ENCODE assay signal across 8 mouse cellular contexts in the genomic region with DNA sequence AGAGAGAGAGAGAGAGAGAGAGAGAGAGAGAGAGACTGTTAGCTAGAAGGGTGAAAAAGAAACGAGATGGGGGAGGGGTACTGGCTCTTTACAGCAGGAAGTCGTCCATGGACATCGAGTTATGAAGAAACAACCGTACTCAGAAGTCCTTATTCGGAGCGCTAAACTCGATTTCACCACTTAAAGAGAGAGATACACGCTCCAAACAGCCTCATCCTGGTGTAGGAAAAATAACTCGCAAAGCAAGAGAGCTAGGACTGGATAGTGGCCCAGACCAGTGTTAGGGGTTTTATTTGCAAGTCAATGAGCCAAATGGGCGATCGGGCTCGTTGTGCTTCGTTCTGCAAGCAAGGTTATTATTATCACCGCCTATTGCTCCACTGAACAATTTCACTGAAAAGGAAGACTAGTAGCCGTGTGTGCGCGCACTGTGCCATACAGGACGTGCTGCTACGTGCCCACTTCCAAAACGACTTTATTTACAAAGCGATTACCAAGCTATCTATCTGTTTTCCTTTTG. TPM values are rescaled to one million over a fixed set of nuclear protein-coding genes. Genes with fewer than 3 reads are reported as not detected.
DNase-seq lines count a peak whose midpoint lies in the region; ATAC-seq and TF ChIP-seq lines count a peak whose summit lies in the region.

No protein-coding gene starts in this region.

- no peak for TF ChIP-seq POLR2A in embryonic fibroblast, embryonic 13.5 days (IDR thresholded peaks at IDR 0.05; ENCODE audit: low read depth, low read length)

- peaks cover 7% of the 10 kb centered on the region; the same call in 1 of the 2 replicates for H3K4me1 ChIP-seq in embryonic fibroblast, embryonic 13.5 days (ENCODE audit: control insufficient read depth, insufficient read depth, low read length)
- H3K4me1 ChIP-seq in limb, embryonic 13.5 days = peaks cover 14% of the 10 kb centered on the region
- H3K4me1 ChIP-seq in midbrain, embryonic 15.5 days = peaks cover 19% of the 10 kb centered on the region

- no peak for ATAC-seq in limb, embryonic 13.5 days (ENCODE audit: low FRiP score, low read depth)
- ATAC-seq in midbrain, embryonic 15.5 days (replicated peaks) = peak; percentile 20

- H3K4me2 ChIP-seq in limb, embryonic 13.5 days (replicated peaks) = peak overlapping the region; percentile 78
- H3K4me2 ChIP-seq in midbrain, embryonic 15.5 days = peak overlapping the region; percentile 67

- no peak for TF ChIP-seq CTCF in embryonic fibroblast, embryonic 13.5 days (IDR thresholded peaks at IDR 0.05; ENCODE audit: borderline replicate concordance, insufficient read depth, low read length)

- intact Hi-C loops in left cerebral cortex, postnatal 10 days (cut with DNase I) = loop anchor here (5.0 to 10.0 kb wide), 4 partner anchors 507 to 1087 kb away; no protein-coding TSS in a partner anchor
- intact Hi-C loops in heart, postnatal 25 days (cut with DNase I) = loop anchor here (5.0 to 10.0 kb wide), 9 partner anchors 159 to 1377 kb away; no protein-coding TSS in a partner anchor

- peak overlapping the region; percentile 64 for H3K27ac ChIP-seq in embryonic fibroblast, embryonic 13.5 days (ENCODE audit: insufficient read depth, low read length)
- H3K27ac ChIP-seq in limb, embryonic 13.5 days = peak overlapping the region; percentile 99
- peak overlapping the region; percentile 99 for H3K27ac ChIP-seq in midbrain, embryonic 15.5 days

- peak overlapping the region; percentile 65 for H3K4me3 ChIP-seq in embryonic fibroblast, embryonic 13.5 days (ENCODE audit: insufficient read depth, low read length)
- H3K4me3 ChIP-seq in limb, embryonic 13.5 days = peak overlapping the region; percentile 96
- peak overlapping the region; percentile 88 for H3K4me3 ChIP-seq in midbrain, embryonic 15.5 days

- no peaks in the 10 kb centered on the region for H3K27me3 ChIP-seq in limb, embryonic 13.5 days
- H3K27me3 ChIP-seq in midbrain, embryonic 15.5 days (replicated peaks) = no peaks in the 10 kb centered on the region

- H3K9ac ChIP-seq in limb, embryonic 13.5 days = peak overlapping the region; percentile 95
- H3K9ac ChIP-seq in midbrain, embryonic 15.5 days = peak overlapping the region; percentile 97

- no peaks in the 10 kb centered on the region for H3K9me3 ChIP-seq in limb, embryonic 13.5 days
- H3K9me3 ChIP-seq in midbrain, embryonic 15.5 days = no peaks in the 10 kb centered on the region

- under 1% methylated on average over 21 of the region's 21 CpGs for WGBS in limb, embryonic 13.5 days
- under 1% methylated on average over 21 of the region's 21 CpGs for WGBS in midbrain, embryonic 15.5 days

- H3K36me3 ChIP-seq in limb, embryonic 13.5 days = no peaks in the 10 kb centered on the region
- no peaks in the 10 kb centered on the region for H3K36me3 ChIP-seq in midbrain, embryonic 15.5 days (replicated peaks)

- DNase-seq in left cerebral cortex, postnatal 10 days (ENCODE audit: extremely low spot score in 1 of 2, low spot score in 2 of 2) = peak; percentile 29 to 30
- DNase-seq in left cerebral cortex, adult 11 months (ENCODE audit: low spot score) = no peak
- DNase-seq in MEL-GATA-1-ER (ENCODE audit: extremely low read depth, low read depth) = peak; percentile 42
- peak; percentile 14 for DNase-seq in heart, postnatal 25 days (ENCODE audit: low spot score)
- DNase-seq in layer of hippocampus, adult 9-10 months (ENCODE audit: low spot score) = no peak

RNA-seq across cellular contexts. Expression of gene Cited2, which starts 1.4 kb away (rescaled TPM):
- 10 to 100 TPM; 30.4 to 36.4 TPM for total RNA-seq in left cerebral cortex, postnatal 10 days (2021)
- 57.1 and 90.2 TPM in 2 replicates for polyA plus RNA-seq in embryonic fibroblast, embryonic 13.5 days (2011; ENCODE audit: insufficient read length, low read depth, missing spikeins)
- 10 to 100 TPM; 42.8 to 47.9 TPM for total RNA-seq in heart, postnatal 25 days (2021)
- 37.3 and 40.6 TPM in 2 replicates for polyA plus RNA-seq in limb, embryonic 13.5 days (2015; fragmentation: Nextera tagmentation; extraction: Ambion mirVana)
- 63.3 and 63.6 TPM in 2 replicates for polyA plus RNA-seq in midbrain, embryonic 15.5 days (2015; fragmentation: Nextera tagmentation; extraction: Ambion mirVana)

Comparison
In these comparisons a context has a peak if more than half of its experiments do, and no peak if none do; other contexts are left out.
1. DNase-seq: peak in left cerebral cortex, postnatal 10 days (2 of 2), MEL-GATA-1-ER (single experiment) and heart, postnatal 25 days (single experiment); none in left cerebral cortex, adult 11 months (single experiment) and layer of hippocampus, adult 9-10 months (single experiment).
2. Peak in every context shown above with its lines, with median percentiles within 50 percentile points of each other: H3K27ac ChIP-seq and H3K4me3 ChIP-seq.